Mouse (Mus musculus): ENCODE measurements around the gene Vmn2r34. TPM values are rescaled to one million over a fixed set of nuclear protein-coding genes. Genes with fewer than 3 reads are reported as not detected.
"Not testable (repeated sequence)": the region's sequence is repeated elsewhere in the genome, so short reads cannot be mapped to it uniquely, and the experiment has no call there.

The Vmn2r34 gene
- not detected in 2 replicates for polyA plus RNA-seq (2011; ENCODE audit: insufficient read depth, insufficient read length, low read depth, missing spikeins)

GRCm38 (mm10) chr7:7689413-7689812 is at the start of gene Vmn2r34:
TSS of gene Vmn2r34 (minus strand) at chr7:7689513.
- not testable (repeated sequence) for H3K4me1 ChIP-seq (ENCODE audit: control insufficient read depth, insufficient read depth, low read length); H3K27ac ChIP-seq (ENCODE audit: insufficient read depth, low read length); H3K9me3 ChIP-seq (replicated peaks; ENCODE audit: control insufficient read depth, insufficient read depth, low read length, poor library complexity, severe bottlenecking); H3K4me3 ChIP-seq (ENCODE audit: low read depth, low read length); H3K36me3 ChIP-seq (ENCODE audit: control insufficient read depth, insufficient read depth, low read length, poor library complexity, severe bottlenecking); H3K9ac ChIP-seq (ENCODE audit: low read depth, poor library complexity, severe bottlenecking); H3K27me3 ChIP-seq (ENCODE audit: control insufficient read depth, insufficient read depth, low read length, poor library complexity, severe bottlenecking)

- not testable (repeated sequence) for H3K4me3 ChIP-seq (ENCODE audit: low read depth, low read length)
Observed at GRCm38 (mm10) chr7:7674032-7674431, 15.3 kb downstream of the Vmn2r34 start.

More at GRCm38 (mm10) chr7:7674032-7674431, 15.3 kb downstream of the Vmn2r34 start:
- not testable (repeated sequence) for H3K9me3 ChIP-seq (replicated peaks; ENCODE audit: control insufficient read depth, insufficient read depth, low read length, poor library complexity, severe bottlenecking); H3K27me3 ChIP-seq (ENCODE audit: control insufficient read depth, insufficient read depth, low read length, poor library complexity, severe bottlenecking); H3K27ac ChIP-seq (ENCODE audit: insufficient read depth, low read length); H3K4me1 ChIP-seq (ENCODE audit: control insufficient read depth, insufficient read depth, low read length); H3K9ac ChIP-seq (ENCODE audit: low read depth, poor library complexity, severe bottlenecking); H3K36me3 ChIP-seq (ENCODE audit: control insufficient read depth, insufficient read depth, low read length, poor library complexity, severe bottlenecking)

Other genes starting within 250 kb of the Vmn2r34 start
- not detected in 2 replicates for gene Vmn2r32, start 209.5 kb downstream of the Vmn2r34 start, polyA plus RNA-seq (2011; ENCODE audit: insufficient read depth, insufficient read length, low read depth, missing spikeins)
- gene Vmn2r33, start 122.7 kb downstream of the Vmn2r34 start, polyA plus RNA-seq (2011; ENCODE audit: insufficient read depth, insufficient read length, low read depth, missing spikeins): not detected in 2 replicates
- not detected in 2 replicates for gene Vmn2r35, start 130.4 kb upstream of the Vmn2r34 start, polyA plus RNA-seq (2011; ENCODE audit: insufficient read depth, insufficient read length, low read depth, missing spikeins)
- gene Vmn2r36, start 213.0 kb upstream of the Vmn2r34 start, polyA plus RNA-seq (2011; ENCODE audit: insufficient read depth, insufficient read length, low read depth, missing spikeins): not detected in 2 replicates